Mouse (Mus musculus): ENCODE measurements at regions not wholly inside any gene's neighbourhood (a gene's known extent, or its start where the extent isn't known, plus 50 kb on each side); places are given as distances from the start of the nearest gene placed in this dataset.

DNA sequence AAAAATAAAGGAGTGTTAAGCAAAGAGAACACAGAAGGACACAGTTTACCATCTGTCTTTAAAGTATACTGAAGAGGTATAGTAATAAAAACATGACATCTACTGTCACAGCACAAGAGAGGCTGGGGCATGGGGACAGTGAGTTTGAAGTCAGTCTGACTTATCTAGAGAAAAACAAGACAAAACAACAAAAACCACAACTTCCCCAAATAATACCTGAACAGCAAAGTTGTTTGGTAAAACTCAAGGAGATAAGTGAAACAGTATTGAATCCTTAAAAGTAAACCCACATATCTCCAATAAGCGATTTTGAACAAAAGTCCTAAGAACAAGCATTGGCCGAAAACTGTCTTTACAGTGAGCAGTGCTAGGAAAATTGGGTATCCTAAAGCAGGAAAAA is 336.1 kb downstream of the Adcyap1 start:
- Histone ChIP-seq H3K9ac (ENCODE audit: low read depth, low read length, severe bottlenecking) (no peak overlapping the region), H3K4me3 (replicated peaks; ENCODE audit: low read length) (no peak overlapping the region), H3K4me1 (ENCODE audit: control insufficient read depth, insufficient read depth, low read length) (0 out of 2 replicates have a peak, but pooled peaks cover 4% of the 10 kb centered on the region), H3K27me3 (ENCODE audit: control insufficient read depth, insufficient read depth, low read length) (no peaks in the 10 kb centered on the region), H3K27ac (replicated peaks; ENCODE audit: low read depth, low read length) (no peak overlapping the region), H3K4me2 (replicated peaks; ENCODE audit: low read depth, low read length, severe bottlenecking) (no peak overlapping the region), H3K9me3 (ENCODE audit: control insufficient read depth, low read length) (no peaks in the 10 kb centered on the region), H3K36me3 (ENCODE audit: control insufficient read depth, insufficient read depth, low read length) (no peaks in the 10 kb centered on the region)
- ATAC-seq (ENCODE audit: low FRiP score, low read depth) (no peak), DNase-seq (ENCODE audit: low spot score) (no peak)
- no peak for TF ChIP-seq POLR2A (IDR thresholded peaks at IDR 0.05; ENCODE audit: borderline replicate concordance, extremely low read depth, insufficient read depth, insufficient read length)
- 86% methylated on average over 2 of the region's 2 CpGs for WGBS

DNA sequence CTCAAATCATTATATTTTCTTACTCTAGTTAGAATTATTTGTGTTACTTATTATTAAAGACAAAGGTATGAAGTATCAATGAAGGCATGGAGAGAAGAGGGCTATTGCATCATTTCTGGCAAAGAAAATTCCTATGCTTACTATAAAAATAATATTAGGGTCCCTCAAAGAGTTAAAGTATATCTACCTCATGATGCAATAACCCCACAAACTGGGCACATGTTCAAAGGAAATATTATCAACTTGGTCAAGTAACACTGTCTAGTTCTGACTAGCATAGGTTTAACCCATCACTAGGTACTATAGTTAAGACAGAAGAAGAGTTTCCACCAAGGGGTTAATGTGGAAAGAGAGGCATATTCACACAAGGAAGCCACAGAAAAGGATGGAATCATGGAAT is 336.9 kb downstream of the Adcyap1 start:
- H3K4me2 ChIP-seq (replicated peaks; ENCODE audit: low read depth, low read length, severe bottlenecking): no peak overlapping the region
- 0 out of 2 replicates have a peak, but pooled peaks cover 4% of the 10 kb centered on the region for H3K4me1 ChIP-seq (ENCODE audit: control insufficient read depth, insufficient read depth, low read length)
- H3K36me3 ChIP-seq (ENCODE audit: control insufficient read depth, insufficient read depth, low read length): no peaks in the 10 kb centered on the region
- DNase-seq (ENCODE audit: low spot score) (no peak), ATAC-seq (ENCODE audit: low FRiP score, low read depth) (no peak)
- H3K4me3 ChIP-seq (replicated peaks; ENCODE audit: low read length): no peak overlapping the region
- no peak overlapping the region for H3K9ac ChIP-seq (ENCODE audit: low read depth, low read length, severe bottlenecking)
- H3K27me3 ChIP-seq (ENCODE audit: control insufficient read depth, insufficient read depth, low read length): no peaks in the 10 kb centered on the region
- H3K9me3 ChIP-seq (ENCODE audit: control insufficient read depth, low read length): no peaks in the 10 kb centered on the region
- no peak for TF ChIP-seq POLR2A (IDR thresholded peaks at IDR 0.05; ENCODE audit: borderline replicate concordance, extremely low read depth, insufficient read depth, insufficient read length)
- H3K27ac ChIP-seq (replicated peaks; ENCODE audit: low read depth, low read length): no peak overlapping the region

DNA sequence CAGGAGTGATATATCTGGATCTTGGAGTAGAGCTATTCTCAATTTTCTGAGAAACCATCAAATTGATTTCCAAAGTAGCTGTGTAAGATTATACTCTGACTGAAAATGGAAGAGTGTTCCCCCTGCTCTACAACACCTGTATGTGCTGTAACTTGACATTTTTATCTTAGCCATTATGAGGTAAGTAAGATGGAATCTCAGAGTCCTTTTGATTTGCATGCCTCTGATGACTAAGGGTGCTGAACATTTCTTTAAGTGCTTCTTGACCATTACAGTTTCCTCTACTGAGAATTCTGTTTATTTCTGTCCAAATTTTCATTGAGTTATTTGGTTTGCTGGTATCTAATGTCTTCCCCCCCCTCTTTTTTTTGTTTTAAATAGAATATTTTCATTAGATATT is 343.0 kb downstream of the Adcyap1 start:
- H3K36me3 ChIP-seq (ENCODE audit: control insufficient read depth, insufficient read depth, low read length): no peaks in the 10 kb centered on the region
- 0 out of 2 replicates have a peak, but pooled peaks cover 4% of the 10 kb centered on the region for H3K4me1 ChIP-seq (ENCODE audit: control insufficient read depth, insufficient read depth, low read length)
- H3K9me3 ChIP-seq (ENCODE audit: control insufficient read depth, low read length): no peaks in the 10 kb centered on the region
- H3K27ac ChIP-seq (replicated peaks; ENCODE audit: low read depth, low read length): no peak overlapping the region
- DNase-seq (ENCODE audit: low spot score) (no peak), ATAC-seq (ENCODE audit: low FRiP score, low read depth) (no peak)
- H3K4me3 ChIP-seq (replicated peaks; ENCODE audit: low read length): no peak overlapping the region
- no peak overlapping the region for H3K9ac ChIP-seq (ENCODE audit: low read depth, low read length, severe bottlenecking)
- H3K27me3 ChIP-seq (ENCODE audit: control insufficient read depth, insufficient read depth, low read length): no peaks in the 10 kb centered on the region
- no peak overlapping the region for H3K4me2 ChIP-seq (replicated peaks; ENCODE audit: low read depth, low read length, severe bottlenecking)
- TF ChIP-seq POLR2A (IDR thresholded peaks at IDR 0.05; ENCODE audit: borderline replicate concordance, extremely low read depth, insufficient read depth, insufficient read length): no peak

DNA sequence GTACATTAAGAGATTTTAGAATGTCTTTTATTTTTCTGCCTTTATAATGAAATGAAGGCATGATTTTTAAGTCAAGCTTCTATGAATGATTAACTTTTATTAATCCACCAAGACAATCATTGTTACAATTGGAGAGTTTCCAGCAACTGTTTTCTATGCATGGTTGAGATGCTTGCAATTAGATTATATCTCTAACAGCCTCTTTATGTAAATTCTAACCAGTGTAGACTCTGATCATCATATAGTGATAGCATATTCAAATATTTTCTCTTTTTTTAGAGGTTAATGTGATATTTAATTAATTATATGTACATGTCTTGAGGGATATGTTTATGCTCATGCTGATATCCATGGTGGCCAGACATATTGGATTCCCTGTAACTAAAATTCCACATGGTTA is 351.5 kb downstream of the Adcyap1 start:
- no peak overlapping the region for H3K27ac ChIP-seq (replicated peaks; ENCODE audit: low read depth, low read length)
- no peak for TF ChIP-seq POLR2A (IDR thresholded peaks at IDR 0.05; ENCODE audit: borderline replicate concordance, extremely low read depth, insufficient read depth, insufficient read length)
- no peaks in the 10 kb centered on the region for H3K4me1 ChIP-seq (ENCODE audit: control insufficient read depth, insufficient read depth, low read length)
- H3K9me3 ChIP-seq (ENCODE audit: control insufficient read depth, low read length): no peaks in the 10 kb centered on the region
- H3K36me3 ChIP-seq (ENCODE audit: control insufficient read depth, insufficient read depth, low read length): no peaks in the 10 kb centered on the region
- no peak overlapping the region for H3K4me3 ChIP-seq (replicated peaks; ENCODE audit: low read length)
- DNase-seq (ENCODE audit: low spot score): no peak
- ATAC-seq (ENCODE audit: low FRiP score, low read depth): no peak
- H3K9ac ChIP-seq (ENCODE audit: low read depth, low read length, severe bottlenecking): no peak overlapping the region
- no peak overlapping the region for H3K4me2 ChIP-seq (replicated peaks; ENCODE audit: low read depth, low read length, severe bottlenecking)
- no peaks in the 10 kb centered on the region for H3K27me3 ChIP-seq (ENCODE audit: control insufficient read depth, insufficient read depth, low read length)

DNA sequence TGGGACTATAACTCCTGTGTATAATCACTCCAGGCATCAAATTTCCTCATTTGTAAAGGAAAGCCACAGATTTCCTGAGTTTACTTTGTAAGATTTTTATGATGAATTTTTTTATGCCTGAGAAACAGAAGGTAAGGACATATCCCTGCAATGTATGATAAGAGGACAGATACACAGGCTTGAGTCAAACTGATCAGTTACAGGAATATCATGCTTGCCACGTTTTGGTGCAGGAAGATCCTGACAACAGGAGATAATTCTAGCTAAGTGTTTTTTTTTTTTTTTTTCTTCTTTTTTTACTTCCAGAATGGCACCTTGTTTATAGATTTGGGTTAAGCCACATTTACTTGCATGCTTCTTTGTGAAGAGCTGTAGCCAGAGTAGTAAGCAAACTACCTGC is 357.1 kb downstream of the Adcyap1 start:
- Histone ChIP-seq H3K9ac (ENCODE audit: low read depth, low read length, severe bottlenecking) (no peak overlapping the region), H3K4me3 (replicated peaks; ENCODE audit: low read length) (no peak overlapping the region), H3K36me3 (ENCODE audit: control insufficient read depth, insufficient read depth, low read length) (no peaks in the 10 kb centered on the region), H3K4me2 (replicated peaks; ENCODE audit: low read depth, low read length, severe bottlenecking) (no peak overlapping the region), H3K27ac (replicated peaks; ENCODE audit: low read depth, low read length) (no peak overlapping the region), H3K4me1 (ENCODE audit: control insufficient read depth, insufficient read depth, low read length) (no peaks in the 10 kb centered on the region), H3K27me3 (ENCODE audit: control insufficient read depth, insufficient read depth, low read length) (no peaks in the 10 kb centered on the region), H3K9me3 (ENCODE audit: control insufficient read depth, low read length) (no peaks in the 10 kb centered on the region)
- DNase-seq (ENCODE audit: low spot score) (no peak), ATAC-seq (ENCODE audit: low FRiP score, low read depth) (no peak)
- no peak for TF ChIP-seq POLR2A (IDR thresholded peaks at IDR 0.05; ENCODE audit: borderline replicate concordance, extremely low read depth, insufficient read depth, insufficient read length)
- whole genome bisulfite sequencing: 36% methylated on average over 1 of the region's 1 CpGs

DNA sequence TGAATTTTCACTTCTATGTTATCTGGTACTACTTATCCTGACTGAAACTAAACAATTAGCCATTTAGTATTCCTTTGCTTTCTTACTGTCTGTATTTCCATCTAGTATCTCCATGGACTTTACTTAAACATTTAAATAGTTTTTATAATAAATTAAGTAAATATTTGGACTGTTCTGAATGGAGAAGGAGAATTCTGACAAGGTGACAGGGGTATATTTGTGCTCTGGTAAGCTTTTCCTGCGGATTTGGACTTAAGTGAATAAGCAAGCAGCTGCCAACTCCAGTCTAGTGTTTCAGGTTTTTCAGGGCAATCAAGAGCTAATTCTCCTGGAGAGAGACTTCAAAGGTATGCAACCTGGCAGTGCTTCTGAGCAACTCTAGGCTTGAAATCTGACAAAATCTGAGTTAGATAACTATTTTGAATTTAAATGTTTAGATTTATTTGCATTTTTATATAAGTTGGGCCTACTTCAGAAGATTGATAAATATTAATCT is 364.5 kb downstream of the Adcyap1 start:
- DNase-seq (ENCODE audit: low spot score) (peak; percentile 46), ATAC-seq (ENCODE audit: low FRiP score, low read depth) (no peak)
- Histone ChIP-seq H3K4me3 (replicated peaks; ENCODE audit: low read length) (no peak overlapping the region), H3K27ac (replicated peaks; ENCODE audit: low read depth, low read length) (no peak overlapping the region), H3K4me2 (replicated peaks; ENCODE audit: low read depth, low read length, severe bottlenecking) (no peak overlapping the region), H3K27me3 (ENCODE audit: control insufficient read depth, insufficient read depth, low read length) (no peaks in the 10 kb centered on the region), H3K9me3 (ENCODE audit: control insufficient read depth, low read length) (no peaks in the 10 kb centered on the region), H3K36me3 (ENCODE audit: control insufficient read depth, insufficient read depth, low read length) (no peaks in the 10 kb centered on the region), H3K4me1 (ENCODE audit: control insufficient read depth, insufficient read depth, low read length) (no peaks in the 10 kb centered on the region), H3K9ac (ENCODE audit: low read depth, low read length, severe bottlenecking) (no peak overlapping the region)
- WGBS: 41% methylated on average over 1 of the region's 1 CpGs
- no peak for TF ChIP-seq POLR2A (IDR thresholded peaks at IDR 0.05; ENCODE audit: borderline replicate concordance, extremely low read depth, insufficient read depth, insufficient read length)
